Mouse (Mus musculus) stomach, postnatal 0 days (tissue): ENCODE measurements around the gene G6pc3. TPM values are rescaled to one million over a fixed set of nuclear protein-coding genes. Genes with fewer than 3 reads are reported as not detected.

Source experiments
- ATAC-seq: fragments of 200-750 bp; cut with Nextera tagmentation; 2 replicates; pipeline ENCODE4 v1.8.0; 2017; ENCODE audit not compliant: low FRiP score, low TSS enrichment
- DNase-seq: peaks from one replicate; pipeline ENCODE4 v3.0.0-alpha.2; 2016; ENCODE audit warnings: low spot score
- H3K27ac ChIP-seq: fragments of 300-500 bp; sonication (generic); replicated peaks from 2 replicates; pipeline ENCODE4 v1.5.1; 2014; ENCODE audit warnings: mild to moderate bottlenecking, control low read depth
- H3K27me3 ChIP-seq: fragments of 300-500 bp; sonication (generic); 2 replicates; pipeline ENCODE4 v1.6.1; 2014; ENCODE audit warnings: low read length; ENCODE audit not compliant: control insufficient read depth, insufficient read depth
- H3K36me3 ChIP-seq: fragments of 300-500 bp; sonication (generic); 2 replicates; pipeline ENCODE4 v1.6.1; 2014; ENCODE audit warnings: low read length, mixed read lengths; ENCODE audit not compliant: control insufficient read depth, insufficient read depth
- H3K4me1 ChIP-seq: fragments of 300-500 bp; sonication (generic); replicated peaks from 2 replicates; pipeline ENCODE4 v1.6.1; 2014; ENCODE audit warnings: antibody characterized with exemption; ENCODE audit not compliant: control insufficient read depth, insufficient read depth
- H3K4me2 ChIP-seq: fragments of 300-500 bp; sonication (generic); replicated peaks from 2 replicates; pipeline ENCODE4 v1.6.1; 2014; ENCODE audit warnings: low read depth, mild to moderate bottlenecking, control low read depth, moderate library complexity
- H3K4me3 ChIP-seq: fragments of 300-500 bp; sonication (generic); 2 replicates; pipeline ENCODE4 v1.5.1; 2014; ENCODE audit warnings: low read depth, low read length, control low read depth
- H3K9ac ChIP-seq: fragments of 300-500 bp; sonication (generic); 2 replicates; pipeline ENCODE4 v1.6.1; 2014; ENCODE audit warnings: mild to moderate bottlenecking, low read length, control low read depth, mixed read lengths
- H3K9me3 ChIP-seq: fragments of 300-500 bp; sonication (generic); 2 replicates; pipeline ENCODE4 v1.6.1; 2016; ENCODE audit warnings: low read length; ENCODE audit not compliant: control insufficient read depth
- CTCF ChIP-seq: IDR thresholded peaks from 2 replicates; pipeline ENCODE4 v1.5.1; 2016; ENCODE audit warnings: antibody characterized with exemption, low read depth, mild to moderate bottlenecking, moderate library complexity
- EP300 ChIP-seq: optimal IDR thresholded peaks from 2 replicates; pipeline ENCODE3; 2016; ENCODE audit warnings: antibody characterized with exemption
- WGBS: fragments of 180-500 bp; shearing (Covaris S2); extraction: QIAGEN DNeasy Blood & Tissue Kit; methylation state at CpG from one replicate; pipeline ENCODE4 v1.1.7; 2014; 5-methylcytosine and 5-hydroxymethylcytosine counted together
- polyA plus RNA-seq: library from polyadenylated mRNA; unstranded; fragments of >200 nt; fragmentation: Nextera tagmentation; extraction: Ambion mirVana; gene quantifications from 2 replicates; pipeline ENCODE4 v1.2.1, GENCODE M21; 2015

Gene G6pc3
- polyA plus RNA-seq, 1 experiment from 2014 or later: 19.4 TPM

DNA sequence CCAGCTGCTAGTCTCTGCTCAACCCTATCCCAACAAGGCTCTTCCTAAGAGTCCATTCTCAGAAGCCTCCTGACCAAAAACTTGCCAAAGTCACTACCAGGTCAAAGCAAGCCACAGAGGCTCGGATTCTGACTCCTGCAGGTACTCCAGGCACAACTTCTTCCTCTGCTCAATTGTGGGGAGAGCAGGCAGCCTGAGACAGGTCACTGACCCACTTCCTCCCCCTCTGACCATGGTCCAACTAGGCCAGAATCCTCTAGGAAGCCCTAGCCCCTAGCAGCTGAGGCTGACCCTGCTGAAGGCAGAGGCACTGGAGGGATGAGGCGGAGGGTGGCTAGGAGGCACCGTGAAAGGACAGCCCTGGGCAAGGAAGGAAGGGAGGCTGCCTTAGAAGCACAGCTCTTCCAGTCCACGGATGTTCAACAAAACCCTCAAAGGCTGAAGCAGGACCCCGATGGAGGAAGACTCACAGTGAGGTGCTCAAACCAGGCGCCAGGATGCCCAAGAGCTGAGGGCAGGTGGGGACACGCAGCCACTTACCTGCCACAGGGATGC, 28.5 kb downstream of the G6pc3 start:
- Histone ChIP-seq H3K27me3 (no peaks in the 10 kb centered on the region), H3K36me3 (0 out of 2 replicates have a peak, but pooled peaks cover 2% of the 10 kb centered on the region), H3K9ac (peak overlapping the region; percentile 69), H3K9me3 (no peaks in the 10 kb centered on the region), H3K27ac (peak overlapping the region; percentile 91), H3K4me1 (peaks cover 45% of the 10 kb centered on the region), H3K4me2 (peak overlapping the region; percentile 81), H3K4me3 (peak overlapping the region; percentile 51)
- no peak for TF ChIP-seq EP300
- TF ChIP-seq CTCF: no peak
- WGBS: 31% methylated on average over 7 of the region's 7 CpGs
- DNase-seq (no peak), ATAC-seq (no peak)

DNA sequence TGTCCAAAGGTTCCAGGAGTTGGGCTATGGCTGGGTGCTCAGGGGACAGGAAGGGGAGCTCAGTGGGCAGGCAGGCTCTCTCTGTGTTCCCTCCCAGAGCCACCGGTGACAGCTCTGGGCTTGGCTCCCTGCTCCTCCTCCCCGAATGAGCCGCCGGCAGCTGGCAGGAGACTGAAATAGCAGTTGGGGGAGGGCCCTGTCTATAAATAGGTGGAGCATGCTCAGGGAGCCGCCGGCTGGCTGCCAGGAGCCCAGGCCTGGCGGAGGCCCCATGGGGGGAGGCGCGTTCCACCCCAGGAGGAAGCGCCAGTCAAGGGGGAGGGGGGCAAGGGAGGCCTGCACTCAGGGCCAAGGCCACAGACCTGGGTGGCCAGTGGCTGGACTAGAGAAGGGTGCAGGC, 29.4 kb downstream of the G6pc3 start:
- peak; percentile 31; the same call in 1 of the 2 replicates for TF ChIP-seq CTCF
- TF ChIP-seq EP300: peak; percentile 76
- H3K4me3 ChIP-seq: peak overlapping the region; percentile 51
- H3K27ac ChIP-seq: peak overlapping the region; percentile 91
- H3K4me1 ChIP-seq: peaks cover 44% of the 10 kb centered on the region
- ATAC-seq (peak; percentile 82), DNase-seq (peak; percentile 97)
- H3K9me3 ChIP-seq: no peaks in the 10 kb centered on the region
- H3K27me3 ChIP-seq: no peaks in the 10 kb centered on the region
- 0% methylated on average over 6 of the region's 10 CpGs for WGBS
- H3K36me3 ChIP-seq: 0 out of 2 replicates have a peak, but pooled peaks cover 2% of the 10 kb centered on the region
- H3K9ac ChIP-seq: peak overlapping the region; percentile 69
- peak overlapping the region; percentile 81 for H3K4me2 ChIP-seq

DNA sequence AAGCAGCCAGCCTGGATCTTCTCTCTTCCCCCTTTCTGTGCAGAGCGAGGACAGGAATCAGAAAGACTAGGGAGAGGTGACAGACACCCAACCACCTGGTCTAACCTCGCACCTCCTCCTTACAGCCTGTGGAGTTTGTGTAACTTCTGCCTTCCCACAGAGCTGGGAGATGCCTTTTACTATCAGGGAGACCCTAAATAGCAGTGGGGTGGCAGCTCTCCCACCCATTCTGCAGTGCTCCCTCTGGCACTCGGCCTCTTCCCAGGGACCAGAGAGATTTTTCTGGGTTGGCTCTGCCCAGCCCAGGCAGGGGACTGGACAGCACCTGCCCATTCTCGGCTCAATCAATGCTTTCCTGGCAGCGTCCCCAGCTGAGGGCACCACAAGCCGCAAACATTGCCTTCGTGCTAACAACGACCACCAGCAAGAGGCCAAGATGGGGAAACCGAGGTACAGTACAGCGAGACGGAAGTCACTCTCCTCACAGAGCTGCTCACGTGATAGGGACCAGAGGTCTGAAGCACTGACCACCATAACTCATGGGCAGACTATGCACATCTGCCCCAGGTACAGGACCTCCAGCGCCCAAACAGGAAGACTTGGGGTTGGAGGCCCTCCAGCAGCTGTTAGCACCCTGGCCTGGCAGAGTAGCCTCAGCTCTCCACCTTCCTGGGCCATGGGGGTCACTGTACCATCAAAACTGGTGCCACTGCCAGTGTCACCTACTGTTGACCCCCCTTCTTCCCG, 30.0 kb downstream of the G6pc3 start:
- no peak for TF ChIP-seq EP300
- no peak for TF ChIP-seq CTCF
- Histone ChIP-seq H3K4me3 (peak overlapping the region; percentile 51; the same call in 1 of the 2 replicates), H3K27me3 (no peaks in the 10 kb centered on the region), H3K27ac (peak overlapping the region; percentile 91), H3K36me3 (0 out of 2 replicates have a peak, but pooled peaks cover 2% of the 10 kb centered on the region), H3K4me2 (peak overlapping the region; percentile 81), H3K9ac (peak overlapping the region; percentile 69), H3K9me3 (no peaks in the 10 kb centered on the region), H3K4me1 (peaks cover 39% of the 10 kb centered on the region)
- DNase-seq: no peak
- WGBS: 47% methylated on average over 13 of the region's 14 CpGs
- ATAC-seq: no peak

DNA sequence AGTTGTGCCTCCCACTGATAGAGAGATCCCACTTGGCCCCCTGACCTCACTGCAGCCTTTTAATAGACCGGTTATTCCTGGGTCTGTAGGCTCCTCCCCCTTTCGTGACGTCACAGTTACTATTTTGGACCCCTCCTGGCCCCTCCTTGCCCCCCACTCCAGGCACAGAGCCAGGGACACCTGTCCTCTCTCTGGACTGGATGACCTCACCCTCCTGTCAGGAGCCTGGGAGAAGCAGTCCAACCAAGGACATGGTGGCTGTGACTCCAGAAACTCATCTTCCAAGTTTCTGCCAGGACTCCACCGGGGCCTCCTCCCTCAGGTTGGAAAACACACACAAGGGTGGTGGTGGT, 30.6 kb downstream of the G6pc3 start:
- no peak overlapping the region for H3K4me3 ChIP-seq
- peaks cover 39% of the 10 kb centered on the region for H3K4me1 ChIP-seq
- peak overlapping the region; percentile 91 for H3K27ac ChIP-seq
- H3K9me3 ChIP-seq: no peaks in the 10 kb centered on the region
- H3K27me3 ChIP-seq: no peaks in the 10 kb centered on the region
- 0 out of 2 replicates have a peak, but pooled peaks cover 2% of the 10 kb centered on the region for H3K36me3 ChIP-seq
- ATAC-seq: no peak
- no peak overlapping the region for H3K4me2 ChIP-seq
- TF ChIP-seq EP300 (no peak), CTCF (no peak)
- no peak overlapping the region for H3K9ac ChIP-seq
- WGBS: 38% methylated on average over 4 of the region's 4 CpGs
- peak; percentile 40 for DNase-seq

GRCm38 (mm10) chr11:102220451-102220850, 31.0 kb downstream of the G6pc3 start:
- H3K9ac ChIP-seq: no peak overlapping the region
- 0 out of 2 replicates have a peak, but pooled peaks cover 2% of the 10 kb centered on the region for H3K36me3 ChIP-seq
- no peak overlapping the region for H3K4me3 ChIP-seq
- H3K9me3 ChIP-seq: no peaks in the 10 kb centered on the region
- H3K27ac ChIP-seq: peak overlapping the region; percentile 91
- ATAC-seq (no peak), DNase-seq (peak; percentile 55)
- no peak overlapping the region for H3K4me2 ChIP-seq
- 46% methylated on average over 6 of the region's 6 CpGs for WGBS
- TF ChIP-seq CTCF (no peak), EP300 (no peak)
- H3K27me3 ChIP-seq: no peaks in the 10 kb centered on the region
- H3K4me1 ChIP-seq: peaks cover 36% of the 10 kb centered on the region
